Mouse (Mus musculus): Measurements from ENCODE around the gene Tbc1d2b. TPM values are rescaled to one million over a fixed set of nuclear protein-coding genes. Genes with fewer than 3 reads are reported as not detected.

Gene Tbc1d2b
- polyA plus RNA-seq, 1 experiment, result 2.0 TPM

DNA sequence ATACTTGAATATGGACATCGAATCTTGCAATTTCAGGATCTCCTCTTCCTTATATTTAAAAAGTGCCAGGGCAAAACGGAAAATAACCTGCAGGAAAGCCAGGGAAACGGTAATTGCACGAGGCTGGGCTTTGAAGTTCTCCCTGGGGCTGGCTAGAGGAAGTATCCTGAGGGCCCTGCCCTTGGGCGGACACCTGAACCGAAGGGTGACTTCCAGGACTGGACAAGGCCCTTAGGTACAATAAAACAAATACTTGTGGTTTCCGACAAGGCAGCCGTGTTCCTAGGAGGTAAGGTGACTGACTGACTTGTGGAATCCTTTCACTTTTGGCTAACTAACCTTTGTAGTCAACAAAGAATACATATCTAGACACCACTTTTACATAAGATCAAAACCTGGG, 62.8 kb downstream of the Tbc1d2b start:
- H3K27me3 ChIP-seq (ENCODE audit: control insufficient read depth), result no peaks in the 10 kb centered on the region
- peaks cover 98% of the 10 kb centered on the region for H3K36me3 ChIP-seq (ENCODE audit: control insufficient read depth)
- H3K4me1 ChIP-seq (ENCODE audit: control insufficient read depth), result peaks cover 9% of the 10 kb centered on the region
- no peaks in the 10 kb centered on the region for H3K9me3 ChIP-seq (ENCODE audit: control insufficient read depth, low read length)
- TF ChIP-seq TAL1 (IDR thresholded peaks at IDR 0.05; ENCODE audit: low read length) (no peak), GATA1 (IDR thresholded peaks at IDR 0.05; ENCODE audit: low read length) (no peak)
- H3K4me3 ChIP-seq (replicated peaks), result no peak overlapping the region

- Histone ChIP-seq H3K36me3 (ENCODE audit: control insufficient read depth) (peaks cover 98% of the 10 kb centered on the region), H3K27me3 (ENCODE audit: control insufficient read depth) (no peaks in the 10 kb centered on the region), H3K4me3 (replicated peaks) (no peak overlapping the region), H3K9me3 (ENCODE audit: control insufficient read depth, low read length) (no peaks in the 10 kb centered on the region), H3K4me1 (ENCODE audit: control insufficient read depth) (peaks cover 9% of the 10 kb centered on the region)
- TF ChIP-seq GATA1 (IDR thresholded peaks at IDR 0.05; ENCODE audit: low read length) (no peak), TAL1 (IDR thresholded peaks at IDR 0.05; ENCODE audit: low read length) (no peak)
Observed at GRCm38 (mm10) chr9:90206500-90206899, 64.1 kb downstream of the Tbc1d2b start.

- H3K4me3 ChIP-seq (replicated peaks), result no peak overlapping the region
Observed at GRCm38 (mm10) chr9:90204396-90204915, 66.1 kb downstream of the Tbc1d2b start.

DNA sequence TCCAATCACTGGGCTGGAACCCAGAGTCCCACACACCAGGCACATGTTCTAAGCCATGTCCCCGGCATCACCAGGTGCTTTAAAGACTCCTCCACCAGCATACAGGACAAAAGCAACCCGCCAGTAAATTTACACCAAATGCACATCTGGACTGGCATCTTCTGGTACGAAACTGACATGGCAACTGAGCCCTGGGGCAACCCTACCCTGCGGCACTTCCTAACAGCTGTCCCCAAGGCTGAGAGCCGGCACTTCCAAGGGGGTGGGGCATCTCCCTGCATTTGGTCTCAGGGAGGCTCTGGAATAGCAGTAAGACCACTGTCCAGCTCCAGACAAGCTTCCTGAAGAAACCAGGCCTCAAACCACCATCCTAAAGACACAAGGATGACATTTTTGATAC, 67.4 kb downstream of the Tbc1d2b start:
- Histone ChIP-seq H3K27me3 (ENCODE audit: control insufficient read depth) (no peaks in the 10 kb centered on the region), H3K36me3 (ENCODE audit: control insufficient read depth) (peaks cover 80% of the 10 kb centered on the region), H3K4me1 (ENCODE audit: control insufficient read depth) (peaks cover 9% of the 10 kb centered on the region), H3K9me3 (ENCODE audit: control insufficient read depth, low read length) (no peaks in the 10 kb centered on the region), H3K4me3 (replicated peaks) (no peak overlapping the region)
- TF ChIP-seq TAL1 (IDR thresholded peaks at IDR 0.05; ENCODE audit: low read length) (no peak), GATA1 (IDR thresholded peaks at IDR 0.05; ENCODE audit: low read length) (no peak)

More at GRCm38 (mm10) chr9:90204396-90204915, 66.1 kb downstream of the Tbc1d2b start:
- Histone ChIP-seq H3K27me3 (ENCODE audit: control insufficient read depth) (no peaks in the 10 kb centered on the region), H3K9me3 (ENCODE audit: control insufficient read depth, low read length) (no peaks in the 10 kb centered on the region), H3K36me3 (ENCODE audit: control insufficient read depth) (peaks cover 91% of the 10 kb centered on the region), H3K4me1 (ENCODE audit: control insufficient read depth) (peaks cover 9% of the 10 kb centered on the region)
- no peak for TF ChIP-seq GATA1 (IDR thresholded peaks at IDR 0.05; ENCODE audit: low read length)
- no peak for TF ChIP-seq TAL1 (IDR thresholded peaks at IDR 0.05; ENCODE audit: low read length)

GRCm38 (mm10) chr9:90201541-90201940, 69.1 kb downstream of the Tbc1d2b start:
- Histone ChIP-seq H3K36me3 (ENCODE audit: control insufficient read depth) (peaks cover 63% of the 10 kb centered on the region), H3K4me3 (replicated peaks) (no peak overlapping the region), H3K27me3 (ENCODE audit: control insufficient read depth) (no peaks in the 10 kb centered on the region), H3K9me3 (ENCODE audit: control insufficient read depth, low read length) (no peaks in the 10 kb centered on the region), H3K4me1 (ENCODE audit: control insufficient read depth) (peaks cover under 1% of the 10 kb centered on the region)
- no peak for TF ChIP-seq GATA1 (IDR thresholded peaks at IDR 0.05; ENCODE audit: low read length)
- TF ChIP-seq TAL1 (IDR thresholded peaks at IDR 0.05; ENCODE audit: low read length), result no peak

DNA sequence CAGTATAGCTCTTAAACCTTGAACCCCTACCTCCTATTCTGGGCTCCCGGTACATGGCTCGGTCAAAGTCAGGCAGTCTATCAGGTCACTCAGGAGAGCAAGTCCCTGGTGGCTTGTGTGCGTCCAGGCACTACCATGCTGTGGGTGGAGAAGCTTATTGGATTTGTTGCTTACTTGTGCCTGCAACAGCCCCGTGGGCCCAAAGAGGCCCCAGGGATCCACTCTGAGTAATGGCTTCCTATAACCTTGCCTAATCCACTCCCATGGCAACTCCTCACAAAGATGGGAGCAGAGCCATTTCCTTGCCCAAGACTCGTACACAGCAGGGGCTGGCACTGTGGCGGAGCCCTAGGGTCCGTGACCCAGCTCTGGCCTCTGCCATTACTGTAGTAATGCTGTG, 69.5 kb downstream of the Tbc1d2b start:
- Histone ChIP-seq H3K36me3 (ENCODE audit: control insufficient read depth) (peaks cover 59% of the 10 kb centered on the region), H3K27me3 (ENCODE audit: control insufficient read depth) (no peaks in the 10 kb centered on the region), H3K4me1 (ENCODE audit: control insufficient read depth) (peaks cover 3% of the 10 kb centered on the region), H3K4me3 (replicated peaks) (no peak overlapping the region), H3K9me3 (ENCODE audit: control insufficient read depth, low read length) (no peaks in the 10 kb centered on the region)
- TF ChIP-seq GATA1 (IDR thresholded peaks at IDR 0.05; ENCODE audit: low read length), result no peak
- no peak for TF ChIP-seq TAL1 (IDR thresholded peaks at IDR 0.05; ENCODE audit: low read length)

DNA sequence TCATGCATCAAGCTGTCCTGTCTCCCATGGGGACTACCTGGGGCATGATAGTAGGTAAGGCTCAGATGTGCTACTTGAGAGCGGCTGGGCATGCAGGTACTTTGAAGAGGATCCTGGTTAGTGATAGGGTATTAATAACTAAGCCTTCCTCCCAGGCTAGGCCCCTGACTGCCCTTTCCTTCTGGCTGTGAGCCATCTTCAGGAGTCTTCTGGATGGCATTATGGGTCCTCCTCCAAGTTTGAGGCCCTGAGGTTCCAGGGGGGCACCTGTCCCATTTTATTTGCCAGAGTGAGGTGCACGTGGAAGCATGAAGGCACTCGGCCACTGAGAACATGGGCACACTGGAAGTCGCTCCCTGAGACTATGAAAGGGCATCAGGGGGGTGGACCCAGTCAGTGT, 70.1 kb downstream of the Tbc1d2b start:
- H3K27me3 ChIP-seq (ENCODE audit: control insufficient read depth), result no peaks in the 10 kb centered on the region
- no peak for TF ChIP-seq GATA1 (IDR thresholded peaks at IDR 0.05; ENCODE audit: low read length)
- TF ChIP-seq TAL1 (IDR thresholded peaks at IDR 0.05; ENCODE audit: low read length), result no peak
- peaks cover 4% of the 10 kb centered on the region for H3K4me1 ChIP-seq (ENCODE audit: control insufficient read depth)
- H3K4me3 ChIP-seq (replicated peaks), result no peak overlapping the region
- peaks cover 53% of the 10 kb centered on the region for H3K36me3 ChIP-seq (ENCODE audit: control insufficient read depth)
- H3K9me3 ChIP-seq (ENCODE audit: control insufficient read depth, low read length), result no peaks in the 10 kb centered on the region

GRCm38 (mm10) chr9:90199611-90200010, 71.0 kb downstream of the Tbc1d2b start:
- Histone ChIP-seq H3K27me3 (ENCODE audit: control insufficient read depth) (no peaks in the 10 kb centered on the region), H3K36me3 (ENCODE audit: control insufficient read depth) (peaks cover 44% of the 10 kb centered on the region), H3K4me1 (ENCODE audit: control insufficient read depth) (peaks cover 4% of the 10 kb centered on the region), H3K9me3 (ENCODE audit: control insufficient read depth, low read length) (no peaks in the 10 kb centered on the region), H3K4me3 (replicated peaks) (no peak overlapping the region)
- no peak for TF ChIP-seq GATA1 (IDR thresholded peaks at IDR 0.05; ENCODE audit: low read length)
- no peak for TF ChIP-seq TAL1 (IDR thresholded peaks at IDR 0.05; ENCODE audit: low read length)

- H3K4me3 ChIP-seq (replicated peaks), result no peak overlapping the region
- peaks cover 4% of the 10 kb centered on the region for H3K4me1 ChIP-seq (ENCODE audit: control insufficient read depth)
- no peaks in the 10 kb centered on the region for H3K27me3 ChIP-seq (ENCODE audit: control insufficient read depth)
- peaks cover 36% of the 10 kb centered on the region for H3K36me3 ChIP-seq (ENCODE audit: control insufficient read depth)
- TF ChIP-seq GATA1 (IDR thresholded peaks at IDR 0.05; ENCODE audit: low read length), result no peak
- TF ChIP-seq TAL1 (IDR thresholded peaks at IDR 0.05; ENCODE audit: low read length), result no peak
- H3K9me3 ChIP-seq (ENCODE audit: control insufficient read depth, low read length), result no peaks in the 10 kb centered on the region
Observed at GRCm38 (mm10) chr9:90198531-90199449, 71.8 kb downstream of the Tbc1d2b start.

Measured in erythroblast, embryonic 14.5 days (primary cell).